Mouse (Mus musculus) brain, embryonic 14.5 days (tissue): Measurements from ENCODE around the gene Cep350. TPM values are rescaled to one million over a fixed set of nuclear protein-coding genes. Genes with fewer than 3 reads are reported as not detected.

Experiments used
- DNase-seq: peaks from one replicate; pipeline ENCODE4 v3.0.0-alpha.2; 2011; ENCODE audit warnings: low read depth
- CTCF ChIP-seq: fragments of 200-500 bp; IDR thresholded peaks from 2 replicates; pipeline ENCODE4 v1.5.1; 2012; ENCODE audit warnings: inconsistent platforms, mild to moderate bottlenecking, moderate library complexity, borderline replicate concordance; ENCODE audit not compliant: insufficient read depth, insufficient read length; ENCODE audit errors: extremely low read depth
- POLR2A ChIP-seq: fragments of 200-500 bp; IDR thresholded peaks from 2 replicates; pipeline ENCODE4 v1.6.1; 2012; ENCODE audit warnings: mild to moderate bottlenecking, inconsistent platforms, borderline replicate concordance; ENCODE audit not compliant: poor library complexity, insufficient read depth, insufficient read length, severe bottlenecking; ENCODE audit errors: extremely low read depth
- polyA plus RNA-seq: library from polyadenylated mRNA; depleted of rRNA; stranded (reverse); fragments of >200 nt; gene quantifications from 2 replicates; pipeline ENCODE4 v1.2.3, GENCODE M21; 2012

Gene Cep350
- polyA plus RNA-seq, 1 experiment: 14.0 TPM

GRCm38 (mm10) chr1:155826803-155827395 lies 146.2 kb downstream of the Cep350 start:
- no peak for TF ChIP-seq POLR2A
- no peak for TF ChIP-seq CTCF
- no peak for DNase-seq

DNA sequence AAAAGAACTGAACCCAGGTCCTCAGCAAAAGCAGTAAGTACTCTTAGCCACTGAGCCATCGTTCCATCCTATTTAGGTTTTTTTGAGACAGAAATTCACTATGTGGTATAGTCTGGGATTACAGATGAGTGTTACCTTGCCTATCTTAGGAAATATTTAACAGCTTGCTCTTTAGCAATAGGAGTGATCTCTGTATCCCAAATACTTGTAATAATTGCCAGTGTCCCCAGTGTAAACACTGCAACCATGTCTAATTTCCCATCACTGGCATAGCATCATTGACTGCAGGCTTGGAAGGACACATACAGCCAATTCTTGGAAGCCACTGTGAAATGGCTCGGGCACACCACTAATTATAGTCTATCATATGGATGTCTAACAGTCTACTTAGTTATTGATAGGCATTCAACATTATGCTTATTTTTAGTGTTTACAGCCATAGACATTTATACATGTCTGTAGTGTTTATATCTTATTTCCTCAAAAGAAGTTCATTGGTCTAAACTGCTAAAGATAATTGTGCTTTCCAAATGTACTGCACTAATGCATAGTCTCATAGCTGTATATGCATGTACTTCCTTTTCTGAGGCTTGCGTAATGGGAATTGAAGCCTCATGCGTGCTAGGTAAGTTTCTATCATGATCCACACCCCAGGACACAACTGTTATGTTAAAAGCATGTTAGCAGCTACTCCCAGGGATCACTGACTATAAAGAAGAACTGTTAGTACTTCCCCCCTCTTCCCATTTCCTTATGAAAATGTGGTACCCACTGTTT lies 146.9 kb downstream of the Cep350 start:
- no peak for DNase-seq
- TF ChIP-seq CTCF: no peak
- no peak for TF ChIP-seq POLR2A

DNA sequence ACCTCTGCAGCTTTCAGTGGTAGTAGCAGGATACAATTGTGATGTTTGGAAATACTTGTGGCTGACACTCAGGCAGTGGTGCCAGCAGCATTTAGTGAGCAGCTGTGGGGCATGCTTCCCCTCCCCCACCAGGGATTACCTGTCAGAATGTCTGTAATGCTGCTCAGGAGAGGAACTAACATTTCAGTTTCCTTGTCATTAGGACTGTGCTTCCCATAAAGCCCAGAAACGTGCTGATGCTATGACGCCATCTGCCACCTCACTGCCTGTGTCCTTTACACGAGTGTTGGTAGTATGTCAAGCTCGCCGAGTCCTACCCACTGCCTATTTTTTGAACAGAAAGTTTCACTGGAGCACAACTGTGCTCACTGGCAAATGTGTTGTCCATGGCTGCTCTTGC lies 152.4 kb downstream of the Cep350 start:
- DNase-seq: no peak
- TF ChIP-seq CTCF: no peak
- TF ChIP-seq POLR2A: no peak

- no peak for DNase-seq
- TF ChIP-seq CTCF (no peak), POLR2A (no peak)
Observed at GRCm38 (mm10) chr1:155816167-155816566, 156.9 kb downstream of the Cep350 start.

GRCm38 (mm10) chr1:155812581-155813499 lies 160.2 kb downstream of the Cep350 start, which contains the start of gene Qsox1:
Qsox1 (minus strand) TSS chr1:155812889.
- TF ChIP-seq CTCF (no peak), POLR2A (no peak; the same call in 1 of the 2 replicates)
- peak; percentile 94 for DNase-seq

DNA sequence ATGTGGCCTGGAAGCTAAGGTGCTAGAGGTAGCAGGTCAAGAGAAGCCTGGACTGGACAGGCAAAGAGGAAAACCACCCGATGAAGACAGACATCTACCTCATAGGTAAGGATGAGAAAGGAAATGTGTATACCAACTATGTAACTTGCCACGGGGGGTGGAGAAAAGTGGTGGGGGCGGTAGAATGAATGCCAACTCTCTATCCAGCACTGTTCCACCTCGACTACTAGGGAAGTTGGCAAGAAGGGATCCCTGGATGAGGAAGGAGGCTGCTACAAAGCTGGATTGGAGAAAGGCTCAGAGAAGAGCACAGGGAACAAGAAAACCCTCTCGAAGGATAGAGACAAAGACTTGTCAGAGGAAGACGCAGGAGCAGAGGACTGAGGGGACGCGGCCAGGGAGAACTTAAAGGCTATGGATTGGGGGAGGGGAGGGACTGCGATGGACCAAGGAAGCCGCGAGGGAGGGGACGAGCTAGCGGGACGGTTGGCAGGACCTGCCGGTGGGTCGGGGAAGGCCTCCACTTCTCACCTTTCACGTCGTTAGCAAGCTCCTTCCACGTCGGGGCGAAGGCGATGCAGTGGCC lies 161.0 kb downstream of the Cep350 start:
- DNase-seq: no peak
- no peak for TF ChIP-seq POLR2A
- no peak for TF ChIP-seq CTCF

DNA sequence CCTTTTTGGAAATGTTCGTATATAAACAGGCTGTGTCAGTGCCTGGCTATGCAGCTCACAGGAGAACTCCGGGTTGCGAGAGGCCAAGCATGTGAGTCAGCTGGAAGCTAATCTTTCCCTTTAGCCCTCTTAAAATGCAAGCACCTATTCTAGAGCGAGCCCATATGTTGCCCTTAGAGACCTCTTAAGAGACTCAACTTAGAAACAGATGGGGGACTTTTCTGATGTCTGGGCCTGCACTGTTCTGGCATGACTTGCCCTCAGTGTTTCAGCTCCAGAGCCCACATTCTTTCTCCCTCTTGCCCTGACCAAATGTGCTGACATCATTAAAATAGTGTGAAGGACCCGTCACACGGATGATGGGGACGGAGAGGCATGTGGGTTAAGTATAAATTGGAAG lies 162.4 kb downstream of the Cep350 start:
- peak; percentile 46 for DNase-seq
- no peak for TF ChIP-seq CTCF
- TF ChIP-seq POLR2A: no peak

DNA sequence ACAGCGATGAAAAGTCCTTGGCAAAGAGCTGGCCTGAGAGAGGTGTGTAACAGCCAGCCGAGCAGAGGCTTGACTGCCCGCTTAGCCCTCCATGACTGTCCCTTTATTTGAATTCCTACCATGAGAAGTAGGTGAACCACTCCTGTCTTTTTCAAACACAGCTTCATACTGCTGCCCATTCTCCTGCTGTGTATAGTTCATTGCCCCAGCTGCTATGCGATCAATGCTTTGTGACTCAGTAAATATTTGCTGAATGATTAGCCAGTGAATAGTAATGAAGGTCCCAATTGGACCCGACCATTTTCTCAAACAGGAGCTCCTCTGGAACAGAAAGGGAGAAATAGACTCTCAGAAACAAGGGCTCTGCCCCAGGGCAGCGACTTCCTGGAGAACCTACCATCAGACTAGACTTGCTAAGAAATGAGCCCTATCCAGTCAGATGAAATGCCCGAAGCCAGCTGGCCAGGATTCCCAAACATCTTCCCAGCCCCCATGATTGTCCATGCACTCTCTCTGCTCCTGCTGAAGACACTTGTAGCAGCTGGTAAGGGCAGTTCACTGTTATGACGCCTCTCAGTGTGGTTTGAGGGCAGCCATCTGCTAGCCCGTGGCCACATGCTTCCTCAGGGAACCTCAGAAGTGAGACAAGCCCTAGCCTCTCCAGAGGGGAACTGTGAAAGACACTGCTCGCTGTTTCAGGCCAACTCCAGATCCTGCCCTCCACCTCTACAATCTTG lies 163.2 kb downstream of the Cep350 start:
- peak; percentile 57 for DNase-seq
- TF ChIP-seq POLR2A: no peak
- TF ChIP-seq CTCF: no peak

DNA sequence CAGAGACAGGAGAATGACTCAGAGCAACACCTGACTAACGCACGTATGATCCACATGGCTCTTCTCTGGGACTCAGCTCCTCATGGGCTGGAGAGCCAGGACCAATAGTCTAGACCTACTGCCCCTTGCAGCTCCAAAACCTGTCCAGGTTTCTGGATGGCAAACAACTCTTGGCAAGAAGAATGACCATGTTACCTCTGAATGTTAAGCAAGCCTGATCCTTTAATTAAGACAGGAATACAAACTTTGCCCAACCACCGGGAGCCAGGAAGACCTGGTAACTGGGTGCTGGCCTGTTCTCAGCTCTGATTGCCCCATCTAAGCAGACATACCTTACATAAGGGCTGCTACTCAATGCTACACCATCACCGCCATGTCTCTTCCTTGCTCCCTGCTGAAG lies 164.8 kb downstream of the Cep350 start:
- TF ChIP-seq CTCF: no peak
- no peak for TF ChIP-seq POLR2A
- no peak for DNase-seq

GRCm38 (mm10) chr1:155805607-155806006 lies 167.4 kb downstream of the Cep350 start:
- no peak for TF ChIP-seq POLR2A
- TF ChIP-seq CTCF: no peak
- DNase-seq: no peak
